ENCODE assay signal across 18 mouse cellular contexts in the genomic region with DNA sequence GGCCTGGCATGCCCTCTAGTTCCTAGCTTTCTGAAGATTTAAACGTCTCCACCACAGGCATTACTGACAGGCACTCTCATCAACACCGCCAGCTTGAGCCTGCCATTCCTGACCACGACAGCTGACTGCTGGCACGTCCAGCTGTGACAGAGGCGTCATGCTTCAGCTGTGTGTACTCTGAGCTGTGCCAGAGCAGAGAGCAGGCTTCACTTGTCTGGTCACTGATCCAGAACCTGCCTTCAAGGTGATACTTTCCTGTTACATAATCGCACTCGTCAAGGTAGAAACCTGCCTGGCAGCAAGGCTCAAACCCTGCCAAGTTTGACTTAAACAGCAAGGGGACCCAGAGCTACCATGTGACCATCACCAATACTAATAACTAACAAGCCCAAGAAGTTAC. TPM values are rescaled to one million over a fixed set of nuclear protein-coding genes. Genes with fewer than 3 reads are reported as not detected.
DNase-seq lines count a peak whose midpoint lies in the region; ATAC-seq and TF ChIP-seq lines count a peak whose summit lies in the region.
"Had no signal": no experiment of that assay in that cellular context is flagged by ENCODE, and none has a peak within 500 bp of the region (broad histone marks: within the 10 kb centered on the region; RNA-seq: fewer than 3 reads in every experiment).

No protein-coding gene starts in this region.

- TF ChIP-seq CTCF in liver, adult 2 months (IDR thresholded peaks at IDR 0.05; ENCODE audit: low read depth, low read length) = no peak
- no peak for TF ChIP-seq CTCF in liver, postnatal 0 days (IDR thresholded peaks at IDR 0.05; ENCODE audit: low read depth)

- intact Hi-C loops in heart, postnatal 10 days (cut with DNase I) = loop anchor here (5.0 kb wide), 1 partner anchor 95 kb away; a partner anchor contains a TSS

- no peaks in the 10 kb centered on the region for H3K9me3 ChIP-seq in liver, postnatal 0 days (ENCODE audit: low read length)
- H3K9me3 ChIP-seq: forebrain, embryonic 13.5 days; heart, embryonic 15.5 days; liver, embryonic 13.5 days; midbrain, embryonic 10.5 days; neural tube, embryonic 13.5 days had no signal

- peak overlapping the region; percentile 59 for H3K27ac ChIP-seq in liver, adult 2 months (replicated peaks; ENCODE audit: insufficient read depth, low read depth, low read length)
- H3K27ac ChIP-seq in liver, postnatal 0 days (ENCODE audit: low read depth) = no peak overlapping the region
- H3K27ac ChIP-seq: forebrain, embryonic 13.5 days; heart, adult 2 months; heart, embryonic 15.5 days; liver, embryonic 13.5 days; midbrain, embryonic 10.5 days; neural tube, embryonic 13.5 days had no signal

- H3K79me2 ChIP-seq in liver, adult 2 months (ENCODE audit: control insufficient read depth, insufficient read depth, low read length) = peaks cover 20% of the 10 kb centered on the region; the same call in 1 of the 2 replicates

- no peak for TF ChIP-seq EP300 in liver, postnatal 0 days (IDR thresholded peaks at IDR 0.05; ENCODE audit: low read depth)

- H3K4me3 ChIP-seq in liver, adult 2 months (ENCODE audit: insufficient read depth, low read depth, low read length) = no peak overlapping the region
- no peak overlapping the region for H3K4me3 ChIP-seq in liver, postnatal 0 days (ENCODE audit: low read depth, low read length)
- H3K4me3 ChIP-seq: forebrain, embryonic 13.5 days; heart, adult 2 months; heart, embryonic 15.5 days; liver, embryonic 13.5 days; midbrain, embryonic 10.5 days; neural tube, embryonic 13.5 days had no signal

- WGBS in liver, adult 2 months = 26% methylated on average over 7 of the region's 7 CpGs
- WGBS in liver, postnatal 0 days (ENCODE audit: insufficient replicate concordance) = 68% methylated on average over 7 of the region's 7 CpGs

- no peak overlapping the region for H3K9ac ChIP-seq in liver, adult 2 months (ENCODE audit: low read depth, low read length)
- no peak overlapping the region for H3K9ac ChIP-seq in liver, postnatal 0 days (replicated peaks)
- H3K9ac ChIP-seq: forebrain, embryonic 13.5 days; heart, embryonic 15.5 days; liver, embryonic 13.5 days; neural tube, embryonic 13.5 days had no signal

- peaks cover 32% of the 10 kb centered on the region for H3K36me3 ChIP-seq in liver, adult 2 months (ENCODE audit: control insufficient read depth, insufficient read depth, low read length)
- peaks cover 47% of the 10 kb centered on the region for H3K36me3 ChIP-seq in liver, postnatal 0 days (replicated peaks; ENCODE audit: insufficient read depth, low read length)

- peak; percentile 96 for DNase-seq in liver, adult 2 months (ENCODE audit: extremely low read depth, low read depth, low spot score)
- no peak for DNase-seq in liver, postnatal 0 days
- DNase-seq in fat pad, adult 2 months (ENCODE audit: extremely low read depth, low read depth, low spot score) = peak; percentile 90
- DNase-seq in kidney, adult 9 months = peak; percentile 98
- DNase-seq in kidney, postnatal 4 days = peak; percentile 43 to 67
- DNase-seq in cerebellum, adult 11-12 months = no peak
- DNase-seq in heart, postnatal 10 days = no peak
- DNase-seq: adrenal gland, postnatal 14 days; cerebellum, adult 9-11 months; heart, adult 2 months; layer of hippocampus, adult 9-11 months; liver, embryonic 13.5 days had no signal

- H3K4me2 ChIP-seq in liver, postnatal 0 days (ENCODE audit: low read depth, low read length) = no peak overlapping the region
- H3K4me2 ChIP-seq: forebrain, embryonic 13.5 days; heart, embryonic 15.5 days; liver, embryonic 13.5 days; neural tube, embryonic 13.5 days had no signal

- no peak for ATAC-seq in liver, postnatal 0 days
- no peak for ATAC-seq in cerebellum, adult (ENCODE audit: insufficient number of reproducible peaks, low FRiP score, low TSS enrichment)
- ATAC-seq: forebrain, embryonic 13.5 days had no signal

- no peaks in the 10 kb centered on the region for H3K27me3 ChIP-seq in liver, adult 2 months (ENCODE audit: control insufficient read depth, insufficient read depth, low read length)
- no peaks in the 10 kb centered on the region for H3K27me3 ChIP-seq in liver, postnatal 0 days (ENCODE audit: insufficient read depth, low read length)
- H3K27me3 ChIP-seq: CH12.LX; forebrain, embryonic 13.5 days; heart, embryonic 15.5 days; liver, embryonic 13.5 days; neural tube, embryonic 13.5 days had no signal

- peaks cover 16% of the 10 kb centered on the region for H3K4me1 ChIP-seq in liver, adult 2 months (ENCODE audit: control insufficient read depth, insufficient read depth, low read length)
- H3K4me1 ChIP-seq in liver, postnatal 0 days (ENCODE audit: insufficient read depth) = peaks cover 19% of the 10 kb centered on the region

- no peak for TF ChIP-seq POLR2A in liver, adult 2 months (IDR thresholded peaks at IDR 0.05; ENCODE audit: extremely low read depth, insufficient read depth, low read length)

RNA-seq across cellular contexts. Expression of a gene that starts 2.7 kb away (rescaled TPM):
- 24.1 and 24.2 TPM in 2 replicates for total RNA-seq in liver, adult 2 months (2014; rRNA removed)
- polyA plus RNA-seq in liver, adult 2 months (2012; rRNA removed) = 52.5 and 54.3 TPM in 2 replicates
- 40.9 and 41.6 TPM in 2 replicates for polyA plus RNA-seq in liver, postnatal 0 days (2015; fragmentation: Nextera tagmentation; extraction: Ambion mirVana)
- 100 to 1,000 TPM in 1 of 2 experiments, 10 to 100 TPM in 1; 99.0 to 105 TPM for total RNA-seq in heart, postnatal 10 days (2021)

RNA-seq across cellular contexts. Expression of a gene that starts 12.3 kb away (rescaled TPM):
- 4.2 and 5.6 TPM in 2 replicates for total RNA-seq in liver, adult 2 months (2014; rRNA removed)
- 3.2 and 5.2 TPM in 2 replicates for polyA plus RNA-seq in liver, adult 2 months (2012; rRNA removed)
- polyA plus RNA-seq in liver, postnatal 0 days (2015; fragmentation: Nextera tagmentation; extraction: Ambion mirVana) = 7.0 and 7.1 TPM in 2 replicates
- 10 to 100 TPM in 1 of 2 experiments, 1 to 10 TPM in 1; 9.6 to 11.3 TPM for total RNA-seq in heart, postnatal 10 days (2021)

RNA-seq across cellular contexts. Expression of a gene that starts 27.3 kb away (rescaled TPM):
- total RNA-seq in liver, adult 2 months (2014; rRNA removed) = 15.0 and 15.8 TPM in 2 replicates
- 9.4 and 11.1 TPM in 2 replicates for polyA plus RNA-seq in liver, adult 2 months (2012; rRNA removed)
- polyA plus RNA-seq in liver, postnatal 0 days (2015; fragmentation: Nextera tagmentation; extraction: Ambion mirVana) = 41.1 and 42.3 TPM in 2 replicates
- 10 to 100 TPM; 17.0 to 20.0 TPM for total RNA-seq in heart, postnatal 10 days (2021)

RNA-seq across cellular contexts. Expression of a gene that starts 27.4 kb away (rescaled TPM):
- total RNA-seq in liver, adult 2 months (2014; rRNA removed) = 51.1 and 56.3 TPM in 2 replicates
- polyA plus RNA-seq in liver, adult 2 months (2012; rRNA removed) = 98.7 and 133 TPM in 2 replicates
- 169 and 176 TPM in 2 replicates for polyA plus RNA-seq in liver, postnatal 0 days (2015; fragmentation: Nextera tagmentation; extraction: Ambion mirVana)
- total RNA-seq in heart, postnatal 10 days (2021) = 100 to 1,000 TPM; 236 to 244 TPM

RNA-seq across cellular contexts. Expression of a gene that starts 48.6 kb away (rescaled TPM):
- total RNA-seq in liver, adult 2 months (2014; rRNA removed) = 19.0 and 24.8 TPM in 2 replicates
- polyA plus RNA-seq in liver, adult 2 months (2012; rRNA removed) = 45.6 and 51.5 TPM in 2 replicates
- polyA plus RNA-seq in liver, postnatal 0 days (2015; fragmentation: Nextera tagmentation; extraction: Ambion mirVana) = 29.0 and 30.2 TPM in 2 replicates
- 100 to 1,000 TPM in 1 of 2 experiments, 10 to 100 TPM in 1; 99.4 to 103 TPM for total RNA-seq in heart, postnatal 10 days (2021)

Comparison
In these comparisons a context has a peak if more than half of its experiments do, and no peak if none do; other contexts are left out.
1. DNase-seq: peak in liver, adult 2 months (single experiment), fat pad, adult 2 months (single experiment), kidney, adult 9 months (single experiment) and kidney, postnatal 4 days (2 of 2); none in liver, postnatal 0 days (single experiment), cerebellum, adult 11-12 months (single experiment) and heart, postnatal 10 days (0 of 2).